ENCODE assay signal across 26 mouse cellular contexts in genomic region chr6:48986444-48986990, GRCm38 (mm10). TPM values are rescaled to one million over a fixed set of nuclear protein-coding genes. Genes with fewer than 3 reads are reported as not detected.
A peak's percentile ranks its signal among the peaks of the same experiment; 100 is the strongest.
DNase-seq lines count a peak whose midpoint lies in the region; ATAC-seq and TF ChIP-seq lines count a peak whose summit lies in the region.
"Had no signal": no experiment of that assay in that cellular context is flagged by ENCODE, and none has a peak within 500 bp of the region (broad histone marks: within the 10 kb centered on the region; RNA-seq: fewer than 3 reads in every experiment).

Gene Svs1, plus strand, starts transcription at chr6:48986861.

- no peaks in the 10 kb centered on the region for H3K9me3 ChIP-seq in kidney, embryonic 15.5 days (replicated peaks)
- H3K9me3 ChIP-seq in midbrain, embryonic 14.5 days (ENCODE audit: control insufficient read depth, low read length), result no peaks in the 10 kb centered on the region
- H3K9me3 ChIP-seq: forebrain, embryonic 15.5 days; hindbrain, embryonic 12.5 days; limb, embryonic 15.5 days; midbrain, embryonic 12.5 days; neural tube, embryonic 12.5 days had no signal

- no peaks in the 10 kb centered on the region for H3K36me3 ChIP-seq in kidney, embryonic 15.5 days
- H3K36me3 ChIP-seq in midbrain, embryonic 14.5 days (ENCODE audit: control insufficient read depth, insufficient read depth, low read length), result no peaks in the 10 kb centered on the region
- H3K36me3 ChIP-seq: forebrain, embryonic 15.5 days; hindbrain, embryonic 12.5 days; limb, embryonic 15.5 days; midbrain, embryonic 12.5 days; neural tube, embryonic 12.5 days had no signal

- TF ChIP-seq POLR2A in brain, embryonic 14.5 days (IDR thresholded peaks at IDR 0.05; ENCODE audit: borderline replicate concordance, extremely low read depth, insufficient read depth, insufficient read length, poor library complexity, severe bottlenecking), result no peak

- no peak within 1 kb of the TSS for H3K27ac ChIP-seq in kidney, embryonic 15.5 days
- H3K27ac ChIP-seq in midbrain, embryonic 14.5 days (replicated peaks; ENCODE audit: low read depth, low read length), result no peak within 1 kb of the TSS
- H3K27ac ChIP-seq: forebrain, embryonic 15.5 days; hindbrain, embryonic 12.5 days; layer of hippocampus, adult 2 months; limb, embryonic 15.5 days; midbrain, embryonic 12.5 days; neural tube, embryonic 12.5 days had no signal

- 48% methylated on average over 7 of the region's 7 CpGs for WGBS in kidney, embryonic 15.5 days
- 67% methylated on average over 7 of the region's 7 CpGs for WGBS in midbrain, embryonic 14.5 days

- no peak for ATAC-seq in kidney, embryonic 15.5 days (replicated peaks; ENCODE audit: low FRiP score)
- ATAC-seq in midbrain, embryonic 14.5 days (ENCODE audit: low FRiP score, low TSS enrichment), result no peak
- no peak for ATAC-seq in inflammation-experienced regulatory T-cells, adult 6 months
- ATAC-seq: forebrain, embryonic 15.5 days; liver, postnatal 0 days had no signal

- no peak within 1 kb of the TSS for H3K9ac ChIP-seq in kidney, embryonic 15.5 days
- H3K9ac ChIP-seq in midbrain, embryonic 14.5 days (replicated peaks; ENCODE audit: low read length), result no peak within 1 kb of the TSS
- H3K9ac ChIP-seq: forebrain, embryonic 15.5 days; hindbrain, embryonic 12.5 days; limb, embryonic 15.5 days; liver, postnatal 0 days; midbrain, embryonic 12.5 days; neural tube, embryonic 12.5 days had no signal

- H3K4me2 ChIP-seq in kidney, embryonic 15.5 days, result no peak within 1 kb of the TSS
- H3K4me2 ChIP-seq in midbrain, embryonic 14.5 days (ENCODE audit: low read length), result no peak within 1 kb of the TSS
- H3K4me2 ChIP-seq: forebrain, embryonic 15.5 days; hindbrain, embryonic 12.5 days; limb, embryonic 15.5 days; midbrain, embryonic 12.5 days; neural tube, embryonic 12.5 days had no signal

- TF ChIP-seq CTCF in brain, embryonic 14.5 days (IDR thresholded peaks at IDR 0.05; ENCODE audit: borderline replicate concordance, extremely low read depth, insufficient read depth, insufficient read length), result no peak

- H3K27me3 ChIP-seq in kidney, embryonic 15.5 days, result no peaks in the 10 kb centered on the region
- no peaks in the 10 kb centered on the region for H3K27me3 ChIP-seq in midbrain, embryonic 14.5 days (ENCODE audit: control insufficient read depth, insufficient read depth, low read length)
- H3K27me3 ChIP-seq: forebrain, embryonic 15.5 days; hindbrain, embryonic 12.5 days; limb, embryonic 15.5 days; midbrain, embryonic 12.5 days; neural tube, embryonic 12.5 days had no signal

- H3K4me3 ChIP-seq in kidney, embryonic 15.5 days (replicated peaks), result no peak within 1 kb of the TSS
- no peak within 1 kb of the TSS for H3K4me3 ChIP-seq in midbrain, embryonic 14.5 days (replicated peaks; ENCODE audit: low read depth, low read length)
- H3K4me3 ChIP-seq: forebrain, embryonic 15.5 days; hindbrain, embryonic 12.5 days; layer of hippocampus, adult 2 months; limb, embryonic 15.5 days; midbrain, embryonic 12.5 days; neural tube, embryonic 12.5 days had no signal

- no peaks in the 10 kb centered on the region for H3K4me1 ChIP-seq in kidney, embryonic 15.5 days
- H3K4me1 ChIP-seq in midbrain, embryonic 14.5 days (ENCODE audit: control insufficient read depth, insufficient read depth, low read length), result no peaks in the 10 kb centered on the region
- H3K4me1 ChIP-seq: forebrain, embryonic 15.5 days; hindbrain, embryonic 12.5 days; limb, embryonic 15.5 days; midbrain, embryonic 12.5 days; neural tube, embryonic 12.5 days had no signal

- peak; percentile 41 for DNase-seq in kidney, adult 11 months
- peak; percentile 31 for DNase-seq in adrenal gland, postnatal 10 days
- peak; percentile 9 for DNase-seq in brain, embryonic 14.5 days (ENCODE audit: low read depth)
- peak; percentile 12 for DNase-seq in yolk sac, embryonic 10.5 days (ENCODE audit: low spot score)
- DNase-seq in midbrain, embryonic 14.5 days, result no peak
- DNase-seq: cerebellum, adult 11 months; cerebellum, postnatal 10 days; gastrocnemius, postnatal 36 days; layer of hippocampus, postnatal 36 days; liver, postnatal 0 days; lung, postnatal 10 days; thymus, postnatal 4 days had no signal

RNA-seq across cellular contexts. Expression of gene Svs1, which starts in this region (rescaled TPM):
- polyA plus RNA-seq in kidney, embryonic 15.5 days (2015; fragmentation: Nextera tagmentation; extraction: Ambion mirVana), result not detected in 2 replicates
- not detected for total RNA-seq in adrenal gland, postnatal 10 days (2021)
- polyA plus RNA-seq in brain, embryonic 14.5 days (2012; rRNA removed), result not detected in 2 replicates
- polyA plus RNA-seq in midbrain, embryonic 14.5 days (2014; fragmentation: Nextera tagmentation; extraction: Ambion mirVana), result not detected in 2 replicates
- polyA plus RNA-seq in inflammation-experienced regulatory T-cells, adult 6 months (2017; shearing (Covaris generic)), result not detected
- total RNA-seq: gastrocnemius, postnatal 36 days; layer of hippocampus, adult 2 months; layer of hippocampus, postnatal 36 days; left cerebral cortex, postnatal 36 days; megakaryocyte progenitor cell, adult 5-6 weeks had no signal
- polyA plus RNA-seq: C2C12; embryonic facial prominence, embryonic 14.5 days; forebrain, embryonic 15.5 days; heart, postnatal 0 days; hindbrain, embryonic 12.5 days; intestine, embryonic 14.5 days; limb, embryonic 15.5 days; liver, postnatal 0 days; midbrain, embryonic 12.5 days; neural tube, embryonic 12.5 days had no signal

Comparison
In these comparisons a context has a peak if more than half of its experiments do, and no peak if none do; other contexts are left out.
1. Peak in DNase-seq in adrenal gland, postnatal 10 days; RNA of the gene not detected or under 1 TPM.
2. Peak in DNase-seq in brain, embryonic 14.5 days; RNA of the gene not detected or under 1 TPM.